Mouse (Mus musculus) E14TG2a.4 (cell line): Measurements from ENCODE around the gene Zfp92.
A peak's percentile ranks its signal among the peaks of the same experiment; 100 is the strongest.
"Not testable (repeated sequence)": the region's sequence is repeated elsewhere in the genome, so short reads cannot be mapped to it uniquely, and the experiment has no call there.

Experiments
- H3K27me3 ChIP-seq: 2 replicates; pipeline ENCODE4 v1.6.1; 2014; ENCODE audit warnings: low read length, control low read depth; ENCODE audit not compliant: insufficient read depth
- H3K36me3 ChIP-seq: 2 replicates; pipeline ENCODE4 v1.6.1; 2014; ENCODE audit warnings: low read length, control low read depth; ENCODE audit not compliant: insufficient read depth
- H3K4me1 ChIP-seq: replicated peaks from 2 replicates; pipeline ENCODE4 v1.6.1; 2014; ENCODE audit warnings: low read depth, low read length, control low read depth
- H3K4me3 ChIP-seq: replicated peaks from 2 replicates; pipeline ENCODE4 v1.5.1; 2014; ENCODE audit warnings: mild to moderate bottlenecking, low read length
- H3K9me3 ChIP-seq: 2 replicates; pipeline ENCODE4 v1.6.1; 2014; ENCODE audit warnings: low read length, control low read depth
- CTCF ChIP-seq: conservative IDR thresholded peaks from 2 replicates; pipeline ENCODE4 v1.5.1; 2014; ENCODE audit warnings: low read length
- NANOG ChIP-seq: IDR thresholded peaks from 2 replicates; pipeline ENCODE4 v1.6.1; 2014; ENCODE audit warnings: borderline replicate concordance, low read length, mixed read lengths
- POU5F1 ChIP-seq: IDR thresholded peaks from 2 replicates; pipeline ENCODE4 v1.6.1; 2014; ENCODE audit warnings: low read length, borderline replicate concordance

Zfp92 gene

GRCm38 (mm10) chrX:73410880-73411517, at the start of gene Zfp92:
Gene Zfp92, plus strand, starts transcription at chrX:73411096.
- Histone ChIP-seq H3K4me3 (peak within 1 kb of the TSS; percentile 23; the same call in 1 of the 2 replicates), H3K9me3 (no peaks in the 10 kb centered on the region), H3K27me3 (peaks cover 22% of the 10 kb centered on the region), H3K4me1 (peaks cover 4% of the 10 kb centered on the region; the same call in 1 of the 2 replicates), H3K36me3 (no peaks in the 10 kb centered on the region)
- no peak for TF ChIP-seq CTCF
- no peak for TF ChIP-seq POU5F1

GRCm38 (mm10) chrX:73363291-73363690, 47.6 kb upstream of the Zfp92 start:
- TF ChIP-seq POU5F1 (no peak), CTCF (no peak), NANOG (no peak)

GRCm38 (mm10) chrX:73384419-73384818, 26.5 kb upstream of the Zfp92 start:
- H3K36me3 ChIP-seq = no peaks in the 10 kb centered on the region
- no peaks in the 10 kb centered on the region for H3K27me3 ChIP-seq
- H3K9me3 ChIP-seq = no peaks in the 10 kb centered on the region
- no peaks in the 10 kb centered on the region for H3K4me1 ChIP-seq
- TF ChIP-seq POU5F1 = no peak
- TF ChIP-seq NANOG = no peak
- no peak for TF ChIP-seq CTCF
- H3K4me3 ChIP-seq = no peak overlapping the region

More at GRCm38 (mm10) chrX:73363291-73363690, 47.6 kb upstream of the Zfp92 start:
- Histone ChIP-seq H3K9me3 (no peaks in the 10 kb centered on the region), H3K4me3 (no peak overlapping the region), H3K4me1 (no peaks in the 10 kb centered on the region), H3K36me3 (peaks cover 1% of the 10 kb centered on the region; the same call in 1 of the 2 replicates), H3K27me3 (no peaks in the 10 kb centered on the region)

GRCm38 (mm10) chrX:73384924-73385323, 26.0 kb upstream of the Zfp92 start:
- no peaks in the 10 kb centered on the region for H3K36me3 ChIP-seq
- H3K9me3 ChIP-seq = no peaks in the 10 kb centered on the region
- H3K27me3 ChIP-seq = no peaks in the 10 kb centered on the region
- TF ChIP-seq NANOG (no peak), CTCF (no peak), POU5F1 (no peak)
- H3K4me1 ChIP-seq = no peaks in the 10 kb centered on the region
- H3K4me3 ChIP-seq = no peak overlapping the region

- H3K4me3 ChIP-seq = no peak overlapping the region
- H3K4me1 ChIP-seq = no peaks in the 10 kb centered on the region
- H3K36me3 ChIP-seq = no peaks in the 10 kb centered on the region
- H3K9me3 ChIP-seq = no peaks in the 10 kb centered on the region
- no peak for TF ChIP-seq NANOG
- no peak for TF ChIP-seq CTCF
- no peak for TF ChIP-seq POU5F1
- H3K27me3 ChIP-seq = no peaks in the 10 kb centered on the region
Measured at GRCm38 (mm10) chrX:73391481-73391880, 19.4 kb upstream of the Zfp92 start.

GRCm38 (mm10) chrX:73396446-73396845, 14.4 kb upstream of the Zfp92 start:
- Histone ChIP-seq H3K27me3 (no peaks in the 10 kb centered on the region), H3K9me3 (no peaks in the 10 kb centered on the region), H3K4me3 (no peak overlapping the region), H3K36me3 (no peaks in the 10 kb centered on the region), H3K4me1 (no peaks in the 10 kb centered on the region)
- TF ChIP-seq CTCF (no peak), POU5F1 (no peak), NANOG (no peak)

- not testable (repeated sequence) for H3K27me3 ChIP-seq, H3K4me3 ChIP-seq, H3K36me3 ChIP-seq, H3K9me3 ChIP-seq, H3K4me1 ChIP-seq
Measured at GRCm38 (mm10) chrX:73398636-73399035, 12.3 kb upstream of the Zfp92 start, which contains the start of gene Gm18336. Gene Gm18336, minus strand, starts transcription at chrX:73398736.

GRCm38 (mm10) chrX:73400951-73401350, 9.9 kb upstream of the Zfp92 start:
- Histone ChIP-seq H3K4me3 (peak overlapping the region; percentile 46), H3K36me3 (no peaks in the 10 kb centered on the region), H3K27me3 (no peaks in the 10 kb centered on the region), H3K9me3 (no peaks in the 10 kb centered on the region), H3K4me1 (no peaks in the 10 kb centered on the region)
- TF ChIP-seq POU5F1 = no peak
- no peak for TF ChIP-seq NANOG
- TF ChIP-seq CTCF = no peak

GRCm38 (mm10) chrX:73401616-73402015, 9.3 kb upstream of the Zfp92 start:
- Histone ChIP-seq H3K36me3 (no peaks in the 10 kb centered on the region), H3K9me3 (no peaks in the 10 kb centered on the region), H3K27me3 (no peaks in the 10 kb centered on the region), H3K4me3 (peak overlapping the region; percentile 46), H3K4me1 (no peaks in the 10 kb centered on the region)
- TF ChIP-seq CTCF = no peak
- no peak for TF ChIP-seq POU5F1
- no peak for TF ChIP-seq NANOG
